Mouse (Mus musculus): Measurements from ENCODE around the gene Tfap4. TPM values are rescaled to one million over a fixed set of nuclear protein-coding genes. Genes with fewer than 3 reads are reported as not detected.

The Tfap4 gene
- total and polyA plus RNA-seq, 2 experiments from 2014 or later, result 7.0 to 7.8 TPM

- Histone ChIP-seq H3K4me2 (ENCODE audit: low read depth, low read length) (no peak overlapping the region), H3K4me1 (ENCODE audit: insufficient read depth, low read length) (0 out of 2 replicates have a peak, but pooled peaks cover 7% of the 10 kb centered on the region), H3K4me3 (ENCODE audit: low read length) (no peak overlapping the region), H3K9me3 (ENCODE audit: low read length) (no peaks in the 10 kb centered on the region), H3K27me3 (ENCODE audit: insufficient read depth, low read length) (no peaks in the 10 kb centered on the region), H3K9ac (replicated peaks; ENCODE audit: low read length) (no peak overlapping the region), H3K27ac (no peak overlapping the region), H3K36me3 (ENCODE audit: insufficient read depth, low read length) (no peaks in the 10 kb centered on the region)
- TF ChIP-seq CTCF (IDR thresholded peaks at IDR 0.05; ENCODE audit: low read depth), result no peak
- WGBS, result 45% methylated on average over 8 of the region's 8 CpGs
- ATAC-seq, result 0 out of 2 replicates have a peak, but pooled peaks have one; percentile 24
- no peak for DNase-seq (ENCODE audit: low spot score)
Observed at GRCm38 (mm10) chr16:4522879-4523278, 36.8 kb downstream of the Tfap4 start.

GRCm38 (mm10) chr16:4521735-4522530 lies 37.7 kb downstream of the Tfap4 start:
- no peak for TF ChIP-seq CTCF (IDR thresholded peaks at IDR 0.05; ENCODE audit: low read depth)
- no peaks in the 10 kb centered on the region for H3K27me3 ChIP-seq (ENCODE audit: insufficient read depth, low read length)
- WGBS, result 72% methylated on average over 5 of the region's 5 CpGs
- no peaks in the 10 kb centered on the region for H3K36me3 ChIP-seq (ENCODE audit: insufficient read depth, low read length)
- ATAC-seq, result no peak
- no peaks in the 10 kb centered on the region for H3K9me3 ChIP-seq (ENCODE audit: low read length)
- no peak for DNase-seq (ENCODE audit: low spot score)
- no peak overlapping the region for H3K9ac ChIP-seq (replicated peaks; ENCODE audit: low read length)
- no peak overlapping the region for H3K27ac ChIP-seq
- H3K4me2 ChIP-seq (ENCODE audit: low read depth, low read length), result no peak overlapping the region
- H3K4me1 ChIP-seq (ENCODE audit: insufficient read depth, low read length), result 0 out of 2 replicates have a peak, but pooled peaks cover 7% of the 10 kb centered on the region
- no peak overlapping the region for H3K4me3 ChIP-seq (ENCODE audit: low read length)

GRCm38 (mm10) chr16:4521074-4521667 lies 38.5 kb downstream of the Tfap4 start:
- WGBS, result 77% methylated on average over 4 of the region's 4 CpGs
- DNase-seq (ENCODE audit: low spot score), result no peak
- no peaks in the 10 kb centered on the region for H3K27me3 ChIP-seq (ENCODE audit: insufficient read depth, low read length)

GRCm38 (mm10) chr16:4520673-4521072 lies 39.0 kb downstream of the Tfap4 start:
- H3K9ac ChIP-seq (replicated peaks; ENCODE audit: low read length), result no peak overlapping the region
- no peak for DNase-seq (ENCODE audit: low spot score)
- 0 out of 2 replicates have a peak, but pooled peaks cover 7% of the 10 kb centered on the region for H3K4me1 ChIP-seq (ENCODE audit: insufficient read depth, low read length)
- H3K4me2 ChIP-seq (ENCODE audit: low read depth, low read length), result no peak overlapping the region
- H3K4me3 ChIP-seq (ENCODE audit: low read length), result no peak overlapping the region
- ATAC-seq, result no peak
- no peak overlapping the region for H3K27ac ChIP-seq
- no peaks in the 10 kb centered on the region for H3K36me3 ChIP-seq (ENCODE audit: insufficient read depth, low read length)
- TF ChIP-seq CTCF (IDR thresholded peaks at IDR 0.05; ENCODE audit: low read depth), result no peak
- H3K9me3 ChIP-seq (ENCODE audit: low read length), result no peaks in the 10 kb centered on the region
- 69% methylated on average over 8 of the region's 8 CpGs for WGBS
- H3K27me3 ChIP-seq (ENCODE audit: insufficient read depth, low read length), result no peaks in the 10 kb centered on the region

More at GRCm38 (mm10) chr16:4521074-4521667, 38.5 kb downstream of the Tfap4 start:
- no peak for ATAC-seq
- H3K9ac ChIP-seq (replicated peaks; ENCODE audit: low read length), result no peak overlapping the region
- TF ChIP-seq CTCF (IDR thresholded peaks at IDR 0.05; ENCODE audit: low read depth), result no peak
- 0 out of 2 replicates have a peak, but pooled peaks cover 7% of the 10 kb centered on the region for H3K4me1 ChIP-seq (ENCODE audit: insufficient read depth, low read length)
- no peak overlapping the region for H3K4me3 ChIP-seq (ENCODE audit: low read length)
- H3K9me3 ChIP-seq (ENCODE audit: low read length), result no peaks in the 10 kb centered on the region
- no peak overlapping the region for H3K27ac ChIP-seq
- no peaks in the 10 kb centered on the region for H3K36me3 ChIP-seq (ENCODE audit: insufficient read depth, low read length)
- no peak overlapping the region for H3K4me2 ChIP-seq (ENCODE audit: low read depth, low read length)

GRCm38 (mm10) chr16:4519825-4520224 lies 39.8 kb downstream of the Tfap4 start:
- Histone ChIP-seq H3K4me3 (ENCODE audit: low read length) (no peak overlapping the region), H3K27ac (no peak overlapping the region), H3K4me2 (ENCODE audit: low read depth, low read length) (no peak overlapping the region), H3K27me3 (ENCODE audit: insufficient read depth, low read length) (no peaks in the 10 kb centered on the region), H3K36me3 (ENCODE audit: insufficient read depth, low read length) (no peaks in the 10 kb centered on the region), H3K4me1 (ENCODE audit: insufficient read depth, low read length) (0 out of 2 replicates have a peak, but pooled peaks cover 7% of the 10 kb centered on the region), H3K9ac (replicated peaks; ENCODE audit: low read length) (no peak overlapping the region), H3K9me3 (ENCODE audit: low read length) (no peaks in the 10 kb centered on the region)
- no peak for TF ChIP-seq CTCF (IDR thresholded peaks at IDR 0.05; ENCODE audit: low read depth)
- DNase-seq (ENCODE audit: low spot score) (no peak), ATAC-seq (no peak)
- WGBS, result 81% methylated on average over 2 of the region's 2 CpGs

GRCm38 (mm10) chr16:4519157-4519556 lies 40.5 kb downstream of the Tfap4 start:
- no peak overlapping the region for H3K9ac ChIP-seq (replicated peaks; ENCODE audit: low read length)
- DNase-seq (ENCODE audit: low spot score) (peak; percentile 30), ATAC-seq (peak; percentile 27; the same call in 1 of the 2 replicates)
- no peak overlapping the region for H3K4me3 ChIP-seq (ENCODE audit: low read length)
- H3K36me3 ChIP-seq (ENCODE audit: insufficient read depth, low read length), result no peaks in the 10 kb centered on the region
- 44% methylated on average over 4 of the region's 4 CpGs for WGBS
- no peaks in the 10 kb centered on the region for H3K9me3 ChIP-seq (ENCODE audit: low read length)
- no peak overlapping the region for H3K27ac ChIP-seq
- 0 out of 2 replicates have a peak, but pooled peaks cover 7% of the 10 kb centered on the region for H3K4me1 ChIP-seq (ENCODE audit: insufficient read depth, low read length)
- no peaks in the 10 kb centered on the region for H3K27me3 ChIP-seq (ENCODE audit: insufficient read depth, low read length)
- no peak for TF ChIP-seq CTCF (IDR thresholded peaks at IDR 0.05; ENCODE audit: low read depth)
- no peak overlapping the region for H3K4me2 ChIP-seq (ENCODE audit: low read depth, low read length)
